Mouse (Mus musculus) lung, postnatal 25 days (tissue): ENCODE measurements around the gene Olfr522.

ENCODE experiments used
- DNase-seq: peaks from one replicate; pipeline ENCODE4 v3.0.0; 2022; ENCODE audit warnings: low spot score

The Olfr522 gene

GRCm38 (mm10) chr7:140115583-140116328, 48.8 kb downstream of the Olfr522 start, which contains the start of gene Paox:
TSS of gene Paox (plus strand) at chr7:140115799.
- peak; percentile 88 for DNase-seq

GRCm38 (mm10) chr7:140111943-140112342, 52.6 kb downstream of the Olfr522 start:
- peak; percentile 48 for DNase-seq
